In genomic region chr5:37261734-37262133, GRCm38 (mm10) we compare ENCODE assay signal across 19 mouse cellular contexts. TPM values are rescaled to one million over a fixed set of nuclear protein-coding genes. Genes with fewer than 3 reads are reported as not detected.
DNase-seq lines count a peak whose midpoint lies in the region; ATAC-seq and TF ChIP-seq lines count a peak whose summit lies in the region.
"Had no signal": no experiment of that assay in that cellular context is flagged by ENCODE, and none has a peak within 500 bp of the region (broad histone marks: within the 10 kb centered on the region; RNA-seq: fewer than 3 reads in every experiment).

No protein-coding gene starts in this region.

- DNase-seq in frontal cortex, postnatal 10 days (ENCODE audit: low spot score in 2 of 2): no peak
- DNase-seq in brain, embryonic 14.5 days (ENCODE audit: low read depth): peak; percentile 67
- DNase-seq in heart, postnatal 25 days (ENCODE audit: low spot score): no peak
- no peak for DNase-seq in right cerebral cortex, postnatal 25 days
- no peak for DNase-seq in thymus, postnatal 10 days (ENCODE audit: low spot score in 2 of 2)
- DNase-seq: cerebellum, adult 11 months; gastrocnemius, postnatal 10 days; heart, postnatal 10 days; liver; lung, adult 18-20 months; thymus, postnatal 36 days had no signal

- intact Hi-C loops in heart, postnatal 25 days (cut with DNase I): no loop called here

- no peaks in the 10 kb centered on the region for H3K9me3 ChIP-seq in hindbrain, embryonic 13.5 days
- H3K9me3 ChIP-seq in neural tube, embryonic 13.5 days: no peaks in the 10 kb centered on the region
- H3K9me3 ChIP-seq: embryonic facial prominence, embryonic 12.5 days; stomach, embryonic 15.5 days had no signal

- peaks cover 64% of the 10 kb centered on the region for H3K4me1 ChIP-seq in hindbrain, embryonic 13.5 days (replicated peaks)
- peaks cover 70% of the 10 kb centered on the region for H3K4me1 ChIP-seq in neural tube, embryonic 13.5 days (replicated peaks)
- H3K4me1 ChIP-seq: embryonic facial prominence, embryonic 12.5 days; stomach, embryonic 15.5 days had no signal

- TF ChIP-seq CTCF in brain, embryonic 14.5 days (IDR thresholded peaks at IDR 0.05; ENCODE audit: borderline replicate concordance, extremely low read depth, insufficient read depth, insufficient read length): no peak

- no peak for TF ChIP-seq POLR2A in brain, embryonic 14.5 days (IDR thresholded peaks at IDR 0.05; ENCODE audit: borderline replicate concordance, extremely low read depth, insufficient read depth, insufficient read length, poor library complexity, severe bottlenecking)

- 46% methylated on average over 5 of the region's 5 CpGs for WGBS in hindbrain, embryonic 13.5 days
- WGBS in neural tube, embryonic 13.5 days: 35% methylated on average over 5 of the region's 5 CpGs

- no peak overlapping the region for H3K4me2 ChIP-seq in hindbrain, embryonic 13.5 days
- no peak overlapping the region for H3K4me2 ChIP-seq in neural tube, embryonic 13.5 days
- H3K4me2 ChIP-seq: embryonic facial prominence, embryonic 12.5 days; stomach, embryonic 15.5 days had no signal

- peak; percentile 28 for ATAC-seq in frontal cortex, adult (ENCODE audit: low TSS enrichment)
- ATAC-seq in hindbrain, embryonic 13.5 days (ENCODE audit: low FRiP score): 0 out of 2 replicates have a peak, but pooled peaks have one; percentile 26
- ATAC-seq in neural tube, embryonic 13.5 days (ENCODE audit: low read depth): peak; percentile 52
- ATAC-seq: intestine, postnatal 0 days had no signal

- H3K4me3 ChIP-seq in hindbrain, embryonic 13.5 days: no peak overlapping the region
- no peak overlapping the region for H3K4me3 ChIP-seq in neural tube, embryonic 13.5 days
- H3K4me3 ChIP-seq: embryonic facial prominence, embryonic 12.5 days; stomach, embryonic 15.5 days had no signal

- peaks cover 17% of the 10 kb centered on the region for H3K36me3 ChIP-seq in hindbrain, embryonic 13.5 days
- H3K36me3 ChIP-seq in neural tube, embryonic 13.5 days: peaks cover 18% of the 10 kb centered on the region
- H3K36me3 ChIP-seq: embryonic facial prominence, embryonic 12.5 days; stomach, embryonic 15.5 days had no signal

- H3K27me3 ChIP-seq in hindbrain, embryonic 13.5 days: no peaks in the 10 kb centered on the region
- H3K27me3 ChIP-seq in neural tube, embryonic 13.5 days: no peaks in the 10 kb centered on the region
- H3K27me3 ChIP-seq: embryonic facial prominence, embryonic 12.5 days; stomach, embryonic 15.5 days had no signal

- 0 out of 2 replicates have a peak overlapping the region, but pooled peaks have one; percentile 8 for H3K27ac ChIP-seq in hindbrain, embryonic 13.5 days
- H3K27ac ChIP-seq in neural tube, embryonic 13.5 days (replicated peaks): 0 out of 2 replicates have a peak overlapping the region, but pooled peaks have one; percentile 14
- H3K27ac ChIP-seq: embryonic facial prominence, embryonic 12.5 days; kidney, postnatal 0 days; macrophage; stomach, embryonic 15.5 days had no signal

- no peak overlapping the region for H3K9ac ChIP-seq in hindbrain, embryonic 13.5 days
- no peak overlapping the region for H3K9ac ChIP-seq in neural tube, embryonic 13.5 days
- H3K9ac ChIP-seq: embryonic facial prominence, embryonic 12.5 days; stomach, embryonic 15.5 days had no signal

RNA-seq across cellular contexts. Expression of gene Crmp1, which starts 20.0 kb away (rescaled TPM):
- 866 and 1,134 TPM in 2 replicates for polyA plus RNA-seq in brain, embryonic 14.5 days (2012; rRNA removed)
- 750 and 790 TPM in 2 replicates for polyA plus RNA-seq in hindbrain, embryonic 13.5 days (2015; fragmentation: Nextera tagmentation; extraction: Ambion mirVana)
- 739 and 776 TPM in 2 replicates for polyA plus RNA-seq in neural tube, embryonic 13.5 days (2015; fragmentation: Nextera tagmentation; extraction: Ambion mirVana)
- 1 to 10 TPM; 1.2 to 1.3 TPM for total RNA-seq in heart, postnatal 25 days (2021)
- polyA plus RNA-seq: macrophage had no signal
